ENCODE assay signal across 10 mouse cellular contexts in the genomic region with DNA sequence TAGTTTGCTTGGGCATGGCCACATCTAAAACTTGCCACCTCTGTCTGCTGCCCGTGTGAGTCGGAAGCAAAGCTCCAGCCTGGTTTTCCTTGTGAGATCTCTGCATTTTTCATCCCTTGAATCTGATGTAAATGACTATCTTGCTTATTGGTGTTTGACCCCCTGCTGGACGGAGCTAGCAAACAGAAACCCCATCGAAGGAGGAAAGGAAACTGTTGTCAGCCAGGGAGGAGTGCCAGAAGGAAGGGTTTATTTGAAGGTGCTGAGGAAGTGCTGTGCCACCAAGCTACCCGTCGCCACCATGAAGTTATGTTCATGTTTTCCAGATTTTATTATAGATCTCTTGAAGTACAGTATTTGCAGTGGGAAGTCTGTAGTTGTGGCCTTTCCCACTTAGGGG. TPM values are rescaled to one million over a fixed set of nuclear protein-coding genes. Genes with fewer than 3 reads are reported as not detected.
A peak's percentile ranks its signal among the peaks of the same experiment; 100 is the strongest.
DNase-seq lines count a peak whose midpoint lies in the region; ATAC-seq and TF ChIP-seq lines count a peak whose summit lies in the region.
"Had no signal": no experiment of that assay in that cellular context is flagged by ENCODE, and none has a peak within 500 bp of the region (broad histone marks: within the 10 kb centered on the region; RNA-seq: fewer than 3 reads in every experiment).

No protein-coding gene starts in this region.

- peak; percentile 36 for TF ChIP-seq CTCF in lung, embryonic 14.5 days (IDR thresholded peaks at IDR 0.05; ENCODE audit: low read depth)
- no peak for TF ChIP-seq CTCF in lung, adult 2 months (IDR thresholded peaks at IDR 0.05; ENCODE audit: insufficient read depth, low read length)

- intact Hi-C loops in left cerebral cortex, postnatal 14 days (cut with DNase I), result no loop called here

- 50% methylated on average over 6 of the region's 6 CpGs for WGBS in lung, embryonic 14.5 days
- WGBS in lung, adult 2 months, result 35% methylated on average over 6 of the region's 6 CpGs
- WGBS in embryonic facial prominence, embryonic 15.5 days, result 56% methylated on average over 6 of the region's 6 CpGs
- 71% methylated on average over 6 of the region's 6 CpGs for WGBS in limb, embryonic 12.5 days

- H3K4me3 ChIP-seq in lung, embryonic 14.5 days (ENCODE audit: low read depth, low read length), result peak overlapping the region; percentile 90; the same call in 1 of the 2 replicates
- H3K4me3 ChIP-seq in lung, adult 2 months (replicated peaks; ENCODE audit: extremely low read depth, low read depth, low read length), result no peak overlapping the region
- H3K4me3 ChIP-seq in embryonic facial prominence, embryonic 15.5 days (replicated peaks), result no peak overlapping the region; the same call in 1 of the 2 replicates
- peak overlapping the region; percentile 91 for H3K4me3 ChIP-seq in limb, embryonic 12.5 days (replicated peaks)

- TF ChIP-seq POLR2A in lung, adult 2 months (IDR thresholded peaks at IDR 0.05; ENCODE audit: borderline replicate concordance, extremely low read depth, low read depth, low read length), result no peak

- H3K4me2 ChIP-seq in lung, embryonic 14.5 days, result peak overlapping the region; percentile 91
- peak overlapping the region; percentile 60 for H3K4me2 ChIP-seq in embryonic facial prominence, embryonic 15.5 days (replicated peaks)
- H3K4me2 ChIP-seq in limb, embryonic 12.5 days, result peak overlapping the region; percentile 89

- H3K27me3 ChIP-seq in lung, embryonic 14.5 days (ENCODE audit: insufficient read depth, low read length), result no peaks in the 10 kb centered on the region
- H3K27me3 ChIP-seq in embryonic facial prominence, embryonic 15.5 days, result no peaks in the 10 kb centered on the region
- no peaks in the 10 kb centered on the region for H3K27me3 ChIP-seq in limb, embryonic 12.5 days
- H3K27me3 ChIP-seq in splenic B cell, adult 2 months (ENCODE audit: control insufficient read depth, insufficient read depth, low read length, poor library complexity, severe bottlenecking), result no peaks in the 10 kb centered on the region

- ATAC-seq in lung, embryonic 14.5 days (ENCODE audit: insufficient read depth), result no peak
- ATAC-seq in embryonic facial prominence, embryonic 15.5 days (ENCODE audit: insufficient number of reproducible peaks, low FRiP score, low TSS enrichment, low read depth), result no peak
- no peak for ATAC-seq in limb, embryonic 12.5 days (ENCODE audit: insufficient number of reproducible peaks, insufficient read depth, low FRiP score, low TSS enrichment, low read depth)

- no peak for DNase-seq in lung, embryonic 14.5 days
- no peak for DNase-seq in lung, adult 2 months
- peak; percentile 30 for DNase-seq in splenic B cell, adult 2 months (ENCODE audit: low read depth, low spot score)
- no peak for DNase-seq in left cerebral cortex, postnatal 14 days (ENCODE audit: low spot score in 2 of 2)
- DNase-seq in adipocyte (ENCODE audit: low spot score), result no peak
- DNase-seq in thymus, postnatal 14 days, result no peak
- DNase-seq: adrenal gland, adult 8-10 months; right cerebral cortex, postnatal 4 days had no signal

- H3K4me1 ChIP-seq in lung, embryonic 14.5 days (ENCODE audit: insufficient read depth), result peaks cover 9% of the 10 kb centered on the region
- peaks cover 7% of the 10 kb centered on the region for H3K4me1 ChIP-seq in lung, adult 2 months (ENCODE audit: control insufficient read depth, insufficient read depth, low read length)
- peaks cover 34% of the 10 kb centered on the region for H3K4me1 ChIP-seq in embryonic facial prominence, embryonic 15.5 days
- H3K4me1 ChIP-seq in limb, embryonic 12.5 days (replicated peaks), result peaks cover 27% of the 10 kb centered on the region

- no peak overlapping the region for H3K27ac ChIP-seq in lung, embryonic 14.5 days (ENCODE audit: low read depth)
- H3K27ac ChIP-seq in embryonic facial prominence, embryonic 15.5 days (replicated peaks), result no peak overlapping the region
- no peak overlapping the region for H3K27ac ChIP-seq in limb, embryonic 12.5 days

- H3K9me3 ChIP-seq in lung, embryonic 14.5 days (ENCODE audit: low read depth, low read length), result no peaks in the 10 kb centered on the region
- no peaks in the 10 kb centered on the region for H3K9me3 ChIP-seq in embryonic facial prominence, embryonic 15.5 days (replicated peaks)
- H3K9me3 ChIP-seq in limb, embryonic 12.5 days, result no peaks in the 10 kb centered on the region

- H3K9ac ChIP-seq in lung, embryonic 14.5 days, result peak overlapping the region; percentile 89
- H3K9ac ChIP-seq in embryonic facial prominence, embryonic 15.5 days, result no peak overlapping the region
- peak overlapping the region; percentile 78; the same call in 1 of the 2 replicates for H3K9ac ChIP-seq in limb, embryonic 12.5 days (replicated peaks)

- H3K36me3 ChIP-seq in lung, embryonic 14.5 days (ENCODE audit: insufficient read depth), result peaks cover 47% of the 10 kb centered on the region
- peaks cover 50% of the 10 kb centered on the region for H3K36me3 ChIP-seq in embryonic facial prominence, embryonic 15.5 days
- H3K36me3 ChIP-seq in limb, embryonic 12.5 days, result peaks cover 52% of the 10 kb centered on the region
- H3K36me3 ChIP-seq in splenic B cell, adult 2 months (ENCODE audit: control insufficient read depth, insufficient read depth, low read length, poor library complexity, severe bottlenecking), result peaks cover 1% of the 10 kb centered on the region

RNA-seq across cellular contexts. Expression of gene Tor1b, which starts 2.0 kb away (rescaled TPM):
- 41.0 and 41.8 TPM in 2 replicates for polyA plus RNA-seq in lung, embryonic 14.5 days (2014; fragmentation: Nextera tagmentation; extraction: Ambion mirVana)
- polyA plus RNA-seq in lung, adult 2 months (2012; rRNA removed), result 23.6 and 30.2 TPM in 2 replicates
- polyA plus RNA-seq in embryonic facial prominence, embryonic 15.5 days (2015; fragmentation: Nextera tagmentation; extraction: Ambion mirVana), result 41.4 and 41.6 TPM in 2 replicates
- polyA plus RNA-seq in limb, embryonic 12.5 days (2016; fragmentation: Nextera tagmentation; extraction: Ambion mirVana), result 30.7 and 32.0 TPM in 2 replicates
- total RNA-seq in left cerebral cortex, postnatal 14 days (2021), result 10 to 100 TPM; 31.6 to 34.6 TPM

RNA-seq across cellular contexts. Expression of gene Tor1a, which starts 12.9 kb away (rescaled TPM):
- 66.4 and 71.6 TPM in 2 replicates for polyA plus RNA-seq in lung, embryonic 14.5 days (2014; fragmentation: Nextera tagmentation; extraction: Ambion mirVana)
- 33.3 and 37.4 TPM in 2 replicates for polyA plus RNA-seq in lung, adult 2 months (2012; rRNA removed)
- 79.1 and 84.7 TPM in 2 replicates for polyA plus RNA-seq in embryonic facial prominence, embryonic 15.5 days (2015; fragmentation: Nextera tagmentation; extraction: Ambion mirVana)
- polyA plus RNA-seq in limb, embryonic 12.5 days (2016; fragmentation: Nextera tagmentation; extraction: Ambion mirVana), result 84.3 and 88.0 TPM in 2 replicates
- total RNA-seq in left cerebral cortex, postnatal 14 days (2021), result 10 to 100 TPM; 42.6 to 45.7 TPM

RNA-seq across cellular contexts. Expression of gene Ptges, which starts 25.1 kb away (rescaled TPM):
- polyA plus RNA-seq in lung, embryonic 14.5 days (2014; fragmentation: Nextera tagmentation; extraction: Ambion mirVana), result 17.7 and 18.4 TPM in 2 replicates
- polyA plus RNA-seq in lung, adult 2 months (2012; rRNA removed), result 39.2 and 42.3 TPM in 2 replicates
- polyA plus RNA-seq in embryonic facial prominence, embryonic 15.5 days (2015; fragmentation: Nextera tagmentation; extraction: Ambion mirVana), result 27.0 and 32.4 TPM in 2 replicates
- 11.5 and 12.8 TPM in 2 replicates for polyA plus RNA-seq in limb, embryonic 12.5 days (2016; fragmentation: Nextera tagmentation; extraction: Ambion mirVana)
- total RNA-seq in left cerebral cortex, postnatal 14 days (2021), result 1 to 10 TPM; 3.8 to 4.9 TPM

RNA-seq across cellular contexts. Expression of gene BC005624, which starts 27.2 kb away (rescaled TPM):
- polyA plus RNA-seq in lung, embryonic 14.5 days (2014; fragmentation: Nextera tagmentation; extraction: Ambion mirVana), result 50.0 and 51.3 TPM in 2 replicates
- 19.7 and 33.2 TPM in 2 replicates for polyA plus RNA-seq in lung, adult 2 months (2012; rRNA removed)
- polyA plus RNA-seq in embryonic facial prominence, embryonic 15.5 days (2015; fragmentation: Nextera tagmentation; extraction: Ambion mirVana), result 64.4 TPM in 2 replicates
- polyA plus RNA-seq in limb, embryonic 12.5 days (2016; fragmentation: Nextera tagmentation; extraction: Ambion mirVana), result 55.9 and 57.8 TPM in 2 replicates
- 10 to 100 TPM; 56.9 TPM for total RNA-seq in left cerebral cortex, postnatal 14 days (2021)

RNA-seq across cellular contexts. Expression of gene Usp20, which starts 27.3 kb away (rescaled TPM):
- 11.1 and 12.4 TPM in 2 replicates for polyA plus RNA-seq in lung, embryonic 14.5 days (2014; fragmentation: Nextera tagmentation; extraction: Ambion mirVana)
- 14.6 and 18.5 TPM in 2 replicates for polyA plus RNA-seq in lung, adult 2 months (2012; rRNA removed)
- 29.4 and 31.1 TPM in 2 replicates for polyA plus RNA-seq in embryonic facial prominence, embryonic 15.5 days (2015; fragmentation: Nextera tagmentation; extraction: Ambion mirVana)
- polyA plus RNA-seq in limb, embryonic 12.5 days (2016; fragmentation: Nextera tagmentation; extraction: Ambion mirVana), result 18.5 and 20.6 TPM in 2 replicates
- total RNA-seq in left cerebral cortex, postnatal 14 days (2021), result 10 to 100 TPM; 60.5 to 66.1 TPM

Comparison
In these comparisons a context has a peak if more than half of its experiments do, and no peak if none do; other contexts are left out.
1. H3K4me3 ChIP-seq: peak in lung, embryonic 14.5 days (single experiment) and limb, embryonic 12.5 days (single experiment); none in lung, adult 2 months (single experiment) and embryonic facial prominence, embryonic 15.5 days (single experiment).
2. Peak in every context shown above with its lines, with median percentiles within 50 percentile points of each other: H3K4me2 ChIP-seq.